25 mouse cellular contexts compared by ENCODE assay signal in genomic region chr6:143156684-143157083, GRCm38 (mm10). TPM values are rescaled to one million over a fixed set of nuclear protein-coding genes. Genes with fewer than 3 reads are reported as not detected.
DNase-seq lines count a peak whose midpoint lies in the region; ATAC-seq and TF ChIP-seq lines count a peak whose summit lies in the region.
"Had no signal": no experiment of that assay in that cellular context is flagged by ENCODE, and none has a peak within 500 bp of the region (broad histone marks: within the 10 kb centered on the region; RNA-seq: fewer than 3 reads in every experiment).

No protein-coding gene starts in this region.

- H3K36me3 ChIP-seq in spleen, adult 2 months (ENCODE audit: control insufficient read depth, insufficient read depth, low read length), result no peaks in the 10 kb centered on the region
- no peaks in the 10 kb centered on the region for H3K36me3 ChIP-seq in ES-E14 (ENCODE audit: control insufficient read depth, insufficient read depth, low read length, poor library complexity, severe bottlenecking)
- H3K36me3 ChIP-seq: embryonic facial prominence, embryonic 15.5 days had no signal

- in situ Hi-C loops in ES-E14 (cut with MboI; ENCODE audit: low sequenced_read_pairs in 2 of 2, unreplicated experiment in 2 of 2), result no loop called here

- no peak for DNase-seq in spleen, adult 2 months (ENCODE audit: low read depth in 1 of 2, low spot score in 2 of 2)
- DNase-seq in spleen, postnatal 4 days (ENCODE audit: low spot score in 2 of 2), result no peak
- DNase-seq in ES-E14 (ENCODE audit: low read depth, low spot score), result no peak
- DNase-seq in thymus, postnatal 36 days, result peak; percentile 34 to 53
- DNase-seq in lung, postnatal 4 days, result no peak
- DNase-seq in urinary bladder, postnatal 36 days (ENCODE audit: low spot score in 2 of 2), result no peak
- DNase-seq: adrenal gland, postnatal 10 days; cerebellum, adult 8-10 months; cerebellum, postnatal 36 days; embryo, embryonic 11 days; forebrain, postnatal 0 days; gastrocnemius, postnatal 14 days; heart, postnatal 4 days; kidney, adult 18-20 months; kidney, postnatal 10 days; right cerebral cortex, adult 18-20 months; right cerebral cortex, postnatal 4 days had no signal

- no peak for TF ChIP-seq CTCF in spleen, adult 2 months (IDR thresholded peaks at IDR 0.05; ENCODE audit: extremely low read depth, insufficient read depth, insufficient read length, insufficient replicate concordance)

- H3K4me1 ChIP-seq in spleen, adult 2 months (ENCODE audit: control insufficient read depth, insufficient read depth, insufficient read length), result peaks cover 16% of the 10 kb centered on the region; the same call in 1 of the 2 replicates
- H3K4me1 ChIP-seq in ES-E14 (ENCODE audit: control insufficient read depth in 2 of 2, insufficient read depth in 2 of 2, low read length in 2 of 2, poor library complexity in 1 of 2), result peaks cover 32 to 34% of the 10 kb centered on the region in 2 experiments

- no peaks in the 10 kb centered on the region for H3K9me3 ChIP-seq in ES-E14 (ENCODE audit: control insufficient read depth, insufficient read depth, low read depth, low read length)
- H3K9me3 ChIP-seq: embryonic facial prominence, embryonic 15.5 days had no signal

- peak overlapping the region; percentile 38 for H3K27ac ChIP-seq in spleen, adult 2 months (ENCODE audit: insufficient read depth, low read length)
- peak overlapping the region; percentile 89; the same call in 1 of the 2 replicates for H3K27ac ChIP-seq in ES-E14 (ENCODE audit: insufficient read depth, low read depth, low read length, poor library complexity, severe bottlenecking)
- H3K27ac ChIP-seq: embryonic facial prominence, embryonic 15.5 days; hindbrain, embryonic 14.5 days; liver, embryonic 14.5 days; macrophage; stomach, postnatal 0 days had no signal

- WGBS in spleen, adult 2 months, result 32% methylated on average over 7 of the region's 7 CpGs

- H3K4me3 ChIP-seq in spleen, adult 2 months (ENCODE audit: extremely low read depth, insufficient read depth, insufficient read length), result no peak overlapping the region
- no peak overlapping the region for H3K4me3 ChIP-seq in ES-E14 (ENCODE audit: insufficient read depth in 1 of 2, low read depth in 1 of 2, low read length in 2 of 2, poor library complexity in 1 of 2, severe bottlenecking in 1 of 2)
- H3K4me3 ChIP-seq: embryonic facial prominence, embryonic 15.5 days had no signal

- no peaks in the 10 kb centered on the region for H3K27me3 ChIP-seq in spleen, adult 2 months (ENCODE audit: control insufficient read depth, insufficient read depth, low read length)
- H3K27me3 ChIP-seq: embryonic facial prominence, embryonic 15.5 days had no signal

- no peak overlapping the region; the same call in 1 of the 2 replicates for H3K9ac ChIP-seq in ES-E14 (ENCODE audit: insufficient read depth, low read depth, low read length, poor library complexity, severe bottlenecking)
- H3K9ac ChIP-seq: embryonic facial prominence, embryonic 15.5 days; forebrain, postnatal 0 days; hindbrain, embryonic 14.5 days; liver, embryonic 14.5 days had no signal

- ATAC-seq in megakaryocyte progenitor cell, adult 5-6 weeks (replicated peaks; ENCODE audit: poor library complexity), result peak; percentile 51
- ATAC-seq: activated CD4-positive, CD25-positive, alpha-beta regulatory T cell, adult 4 months; forebrain, postnatal 0 days; inflammation-experienced regulatory T-cells, adult 6 months had no signal

- TF ChIP-seq POLR2A in spleen, adult 2 months (IDR thresholded peaks at IDR 0.05; ENCODE audit: low read depth, low read length), result no peak

TF ChIP-seq in ES-E14, 5 proteins besides CTCF, POLR2A, EP300 and RAD21:
- TF ChIP-seq ZNF384 (IDR thresholded peaks at IDR 0.05; ENCODE audit: low read depth, low read length) (no peak), CHD2 (IDR thresholded peaks at IDR 0.05; ENCODE audit: low read depth, low read length) (0 out of 2 replicates have a peak, but pooled peaks have one; percentile 41)

RNA-seq across cellular contexts. Expression of gene Etnk1, which starts 10.3 kb away (rescaled TPM):
- 38.3 and 121 TPM in 2 replicates for polyA plus RNA-seq in spleen, adult 2 months (2012; rRNA removed)
- total RNA-seq in ES-E14 (2012; rRNA removed), result 75.7 and 82.5 TPM in 2 replicates
- total RNA-seq in megakaryocyte progenitor cell, adult 5-6 weeks (2015), result 46.9 and 55.3 TPM in 2 replicates
- total RNA-seq in megakaryocyte progenitor cell, adult 5-6 weeks (2017), result 50.9 and 65.1 TPM in 2 replicates

RNA-seq across cellular contexts. Expression of gene C2cd5, which starts 56.7 kb away (rescaled TPM):
- polyA plus RNA-seq in spleen, adult 2 months (2012; rRNA removed), result 13.7 and 16.0 TPM in 2 replicates
- 26.5 and 36.7 TPM in 2 replicates for total RNA-seq in ES-E14 (2012; rRNA removed)
- 60.7 and 65.3 TPM in 2 replicates for total RNA-seq in megakaryocyte progenitor cell, adult 5-6 weeks (2015)
- 38.1 and 56.2 TPM in 2 replicates for total RNA-seq in megakaryocyte progenitor cell, adult 5-6 weeks (2017)

Comparison
In these comparisons a context has a peak if more than half of its experiments do, and no peak if none do; other contexts are left out.
1. DNase-seq: peak in thymus, postnatal 36 days (2 of 2); none in spleen, adult 2 months (0 of 2), spleen, postnatal 4 days (0 of 2), ES-E14 (single experiment), lung, postnatal 4 days (0 of 2) and urinary bladder, postnatal 36 days (0 of 2).